Mouse (Mus musculus): ENCODE measurements at regions not wholly inside any gene's neighbourhood (a gene's known extent, or its start where the extent isn't known, plus 50 kb on each side); places are given as distances from the start of the nearest gene placed in this dataset.
A peak's percentile ranks its signal among the peaks of the same experiment; 100 is the strongest.

- DNase-seq (ENCODE audit: extremely low spot score in 1 of 2, low spot score in 1 of 2): no peak
Observed at GRCm38 (mm10) chr2:28287210-28287860, 94.5 kb downstream of the Olfm1 start.

DNA sequence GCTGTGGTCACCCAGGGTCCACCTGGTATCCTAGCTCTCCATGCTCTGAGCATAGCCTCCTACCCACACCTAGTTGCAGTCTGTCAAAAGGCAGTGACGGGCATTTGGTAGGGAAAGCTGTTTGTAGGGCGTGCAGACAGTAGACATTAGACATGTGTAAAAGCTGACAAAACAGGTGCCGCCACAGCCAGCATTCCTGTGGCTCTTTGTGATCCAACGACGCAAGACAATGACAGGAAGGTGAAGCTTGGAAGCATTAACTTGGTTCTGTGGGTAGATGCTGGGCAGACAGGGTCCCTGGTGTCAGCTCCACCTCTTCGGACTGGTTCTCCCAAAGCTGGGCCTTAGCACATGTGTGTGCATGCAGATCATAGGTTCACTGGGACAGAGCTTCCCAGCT is 96.5 kb downstream of the Olfm1 start:
- DNase-seq (ENCODE audit: extremely low spot score in 1 of 2, low spot score in 1 of 2): no peak

- no peak for DNase-seq (ENCODE audit: extremely low spot score in 1 of 2, low spot score in 1 of 2)
Observed at GRCm38 (mm10) chr2:28289860-28290471, 97.2 kb downstream of the Olfm1 start.

- no peak for DNase-seq (ENCODE audit: extremely low spot score in 1 of 2, low spot score in 1 of 2)
Observed at GRCm38 (mm10) chr2:28294509-28294908, 101.7 kb downstream of the Olfm1 start.

DNA sequence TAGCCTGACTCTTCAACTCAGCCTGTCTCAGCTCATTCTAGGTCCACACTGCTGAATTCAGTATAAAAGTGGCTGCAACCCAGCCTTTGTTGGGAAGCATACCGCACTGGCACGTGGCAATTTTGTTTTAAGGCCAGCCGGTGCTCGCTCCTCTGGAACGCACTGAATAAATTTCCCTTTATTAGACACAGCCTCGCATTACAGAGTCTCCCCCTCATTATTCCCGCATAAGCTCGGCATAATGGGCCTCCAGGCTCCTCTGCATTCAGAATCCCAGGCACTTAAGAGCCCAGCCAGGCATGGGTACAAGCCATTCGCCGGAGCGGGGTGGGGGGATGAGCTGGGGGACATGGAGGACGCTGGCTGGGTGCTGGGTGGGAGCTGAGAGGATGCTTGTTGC is 103.4 kb downstream of the Olfm1 start:
- DNase-seq (ENCODE audit: extremely low spot score in 1 of 2, low spot score in 1 of 2): peak in 1 of 2 experiments; percentile 43

DNA sequence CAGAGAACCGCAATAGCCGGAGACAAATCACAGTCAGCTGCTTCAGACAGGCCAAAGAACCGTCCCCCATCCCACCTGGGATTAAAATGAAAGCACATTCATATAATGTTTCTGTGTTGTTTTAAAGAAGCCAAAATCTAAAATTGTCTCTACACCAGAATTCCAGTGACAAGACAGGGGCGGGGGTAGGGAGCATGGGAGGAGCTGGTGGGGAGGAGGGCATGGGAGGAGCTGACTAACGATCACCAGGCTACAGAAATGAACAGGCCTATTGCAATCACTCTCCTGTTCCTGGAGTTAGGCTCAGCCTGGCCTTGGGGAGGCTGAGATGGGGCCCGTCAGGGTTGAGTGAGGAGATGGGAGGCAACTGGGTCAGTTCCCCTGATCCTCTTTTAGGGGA is 105.9 kb downstream of the Olfm1 start:
- peak in 1 of 2 experiments; percentile 51 for DNase-seq (ENCODE audit: extremely low spot score in 1 of 2, low spot score in 1 of 2)

GRCm38 (mm10) chr2:28299346-28299745 is 106.6 kb downstream of the Olfm1 start:
- DNase-seq (ENCODE audit: extremely low spot score in 1 of 2, low spot score in 1 of 2): no peak

- no peak for DNase-seq (ENCODE audit: extremely low spot score in 1 of 2, low spot score in 1 of 2)
Observed at GRCm38 (mm10) chr2:28301313-28301712, 108.5 kb downstream of the Olfm1 start.

DNA sequence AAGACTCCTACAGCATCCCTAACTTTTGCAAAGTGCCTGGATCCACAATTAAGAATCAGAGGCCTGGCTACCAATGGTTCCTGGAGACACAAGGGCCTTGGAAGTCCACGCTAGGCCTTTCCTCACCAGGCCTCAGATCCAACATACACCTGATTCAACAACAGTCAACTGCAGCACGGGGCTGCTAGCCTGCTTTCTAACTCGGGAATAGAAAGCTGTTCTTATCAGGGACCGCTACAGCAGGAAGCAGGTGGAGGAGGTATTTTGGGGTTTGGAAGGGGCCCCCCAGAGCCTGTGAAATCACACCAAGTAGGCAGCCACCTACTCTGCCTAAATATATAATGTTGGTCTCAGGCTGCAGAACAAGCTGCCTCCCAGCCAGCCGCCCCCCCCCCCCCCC is 111.1 kb downstream of the Olfm1 start:
- DNase-seq (ENCODE audit: extremely low spot score in 1 of 2, low spot score in 1 of 2): peak; percentile 80 to 83

DNA sequence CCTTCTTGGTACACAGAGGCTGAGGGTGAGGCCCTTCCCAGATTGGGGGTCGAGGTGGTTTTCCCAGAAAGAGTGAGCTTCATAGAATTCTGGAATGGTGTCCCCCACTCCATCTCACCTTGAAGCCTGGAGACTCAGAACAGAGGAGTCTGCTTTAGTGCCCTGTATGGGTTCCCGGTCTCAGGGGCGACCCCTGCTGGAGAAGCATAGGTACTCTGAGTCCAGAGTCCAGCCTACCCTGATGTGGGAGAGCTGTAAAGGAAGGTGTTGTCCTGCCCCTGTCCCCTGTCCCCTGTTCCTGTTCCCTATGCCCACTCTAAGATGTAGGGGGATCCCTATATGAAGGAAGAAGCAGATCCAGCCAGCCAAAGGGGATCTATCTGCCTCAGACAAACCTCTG is 111.9 kb downstream of the Olfm1 start:
- DNase-seq (ENCODE audit: extremely low spot score in 1 of 2, low spot score in 1 of 2): peak in 1 of 2 experiments; percentile 58

GRCm38 (mm10) chr2:28309122-28309521 is 116.3 kb downstream of the Olfm1 start:
- DNase-seq (ENCODE audit: extremely low spot score in 1 of 2, low spot score in 1 of 2): no peak

DNA sequence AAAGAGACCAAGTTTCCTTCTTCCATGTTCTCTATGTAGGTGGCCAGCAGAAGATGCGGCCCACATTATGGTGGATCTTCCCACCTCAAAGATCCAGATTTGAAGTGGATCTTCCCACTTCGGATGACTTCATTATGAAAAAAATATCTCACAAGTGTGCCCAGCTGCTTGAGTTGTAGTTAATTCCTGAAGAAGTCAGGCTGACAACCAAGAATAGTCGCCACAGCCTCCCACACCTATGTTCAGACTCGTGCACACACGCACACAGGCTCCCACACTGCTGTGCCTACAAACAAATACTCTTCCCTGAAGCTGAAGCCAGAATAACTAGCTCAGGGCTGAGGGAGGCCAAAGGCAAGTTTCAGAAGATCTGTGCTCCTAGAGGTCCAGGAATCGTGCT is 119.4 kb downstream of the Olfm1 start:
- peak; percentile 74 to 76 for DNase-seq (ENCODE audit: extremely low spot score in 1 of 2, low spot score in 1 of 2)

DNA sequence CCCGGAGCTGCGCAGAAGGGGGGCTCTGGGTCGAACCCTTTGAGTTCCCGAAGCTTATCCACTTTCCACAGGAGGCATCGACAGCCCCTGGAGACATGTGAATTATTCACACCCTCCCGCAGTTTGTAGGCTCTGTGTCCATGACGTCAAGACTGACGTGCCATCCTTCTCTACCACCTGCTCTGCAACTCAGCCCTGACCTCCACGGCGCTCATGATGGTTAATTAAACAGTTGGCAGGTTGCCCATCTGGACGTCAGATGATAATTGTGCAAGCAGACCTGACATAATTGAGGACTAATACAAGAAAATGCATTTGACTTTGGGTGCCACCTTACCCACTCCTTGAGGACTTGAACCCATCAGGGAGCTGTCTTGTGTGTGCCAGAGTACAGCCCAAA is 121.1 kb upstream of the Ppp1r26 start:
- no peak for DNase-seq (ENCODE audit: extremely low spot score in 1 of 2, low spot score in 1 of 2)

DNA sequence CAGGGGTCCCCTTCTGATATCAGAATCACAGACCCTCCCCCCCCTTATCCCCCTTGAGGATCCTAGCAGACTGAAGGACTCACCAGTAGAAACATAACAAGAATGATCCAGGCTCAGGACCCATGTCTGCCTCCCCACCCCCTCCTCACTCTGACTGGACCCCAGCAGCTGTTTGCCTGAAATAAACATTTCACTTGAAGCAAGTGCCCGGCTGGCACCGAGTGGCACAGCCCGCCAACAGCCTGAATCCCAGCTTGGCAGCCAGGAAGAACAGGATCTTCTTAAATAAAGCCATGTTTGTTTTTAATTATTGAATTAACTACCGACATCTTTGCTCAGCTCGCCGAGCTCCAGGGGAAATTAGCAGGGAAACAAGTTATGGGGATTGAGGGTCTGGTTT is 120.5 kb upstream of the Ppp1r26 start:
- no peak for DNase-seq (ENCODE audit: extremely low spot score in 1 of 2, low spot score in 1 of 2)

GRCm38 (mm10) chr2:28326682-28327081 is 119.9 kb upstream of the Ppp1r26 start:
- no peak for DNase-seq (ENCODE audit: extremely low spot score in 1 of 2, low spot score in 1 of 2)

- DNase-seq (ENCODE audit: extremely low spot score in 1 of 2, low spot score in 1 of 2): no peak
Observed at GRCm38 (mm10) chr2:28329130-28329529, 117.5 kb upstream of the Ppp1r26 start.

- DNase-seq (ENCODE audit: extremely low spot score in 1 of 2, low spot score in 1 of 2): peak; percentile 18 to 53
Observed at GRCm38 (mm10) chr2:28335141-28335789, 111.3 kb upstream of the Ppp1r26 start.

GRCm38 (mm10) chr2:28335810-28336209 is 110.8 kb upstream of the Ppp1r26 start:
- no peak for DNase-seq (ENCODE audit: extremely low spot score in 1 of 2, low spot score in 1 of 2)

DNA sequence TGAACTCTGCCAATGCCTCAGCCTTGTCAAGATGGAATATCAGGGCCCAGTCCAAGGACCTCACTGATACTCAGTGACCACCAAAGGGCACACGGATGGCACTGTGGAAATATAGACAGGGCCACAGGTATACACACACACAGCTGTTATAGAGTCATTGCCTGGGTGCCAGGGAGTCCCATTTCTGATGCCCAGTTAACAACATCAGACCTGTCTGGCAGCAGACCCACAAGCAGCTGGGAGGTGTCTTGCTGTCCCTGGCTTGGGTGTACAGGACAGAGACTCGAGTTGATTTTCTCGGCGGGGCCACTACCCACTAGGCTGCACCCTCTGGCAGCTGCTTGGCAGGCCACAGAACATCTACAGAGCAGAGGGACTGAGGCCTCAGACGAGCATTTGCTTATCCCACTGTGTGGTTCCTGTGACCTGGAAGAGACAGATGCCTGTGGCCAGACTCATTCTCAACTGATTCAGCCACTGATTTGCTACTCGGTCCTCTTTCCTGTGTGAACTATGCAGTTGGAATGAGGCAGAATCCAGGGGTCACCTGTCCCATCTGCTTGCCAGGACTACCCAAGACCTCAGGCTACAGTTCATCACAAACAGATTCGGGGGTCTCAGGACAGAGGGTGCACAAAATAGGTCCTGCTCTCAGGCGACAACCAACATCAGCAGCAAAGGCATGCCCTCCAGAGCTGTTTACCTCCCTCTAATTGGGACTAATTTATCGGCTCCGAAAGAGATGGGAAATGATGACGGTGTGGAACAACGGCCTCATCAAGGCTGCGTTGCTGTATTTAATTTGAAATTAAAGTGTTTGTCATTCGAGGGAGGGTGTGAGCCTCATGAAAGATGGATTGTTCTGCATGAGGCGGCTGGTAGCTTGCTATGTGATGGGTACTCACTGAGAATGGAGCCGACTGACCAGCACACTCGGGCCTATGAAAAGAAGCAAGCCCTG is 110.0 kb upstream of the Ppp1r26 start:
- no peak for DNase-seq (ENCODE audit: extremely low spot score in 1 of 2, low spot score in 1 of 2)

- DNase-seq (ENCODE audit: extremely low spot score in 1 of 2, low spot score in 1 of 2): no peak
Observed at GRCm38 (mm10) chr2:28337561-28337960, 109.0 kb upstream of the Ppp1r26 start.

- DNase-seq (ENCODE audit: extremely low spot score in 1 of 2, low spot score in 1 of 2): no peak
Observed at GRCm38 (mm10) chr2:28341304-28341703, 105.3 kb upstream of the Ppp1r26 start.
